Mouse (Mus musculus) small intestine, adult 2 months (tissue): ENCODE measurements at regions not wholly inside any gene's neighbourhood (a gene's known extent, or its start where the extent isn't known, plus 50 kb on each side); places are given as distances from the start of the nearest gene placed in this dataset.

Experiments
- CTCF ChIP-seq: fragments of 200-500 bp; IDR thresholded peaks from 2 replicates; pipeline ENCODE4 v1.5.1; 2012; ENCODE audit warnings: low read depth, mild to moderate bottlenecking, control low read depth, inconsistent platforms, low read length, moderate library complexity, mixed read lengths; ENCODE audit not compliant: insufficient replicate concordance, insufficient read length; ENCODE audit errors: extremely low read depth
- POLR2A ChIP-seq: fragments of 200-500 bp; IDR thresholded peaks from 2 replicates; pipeline ENCODE4 v1.6.1; 2012; ENCODE audit warnings: low read depth, mild to moderate bottlenecking, control low read depth, inconsistent platforms, low read length, moderate library complexity

DNA sequence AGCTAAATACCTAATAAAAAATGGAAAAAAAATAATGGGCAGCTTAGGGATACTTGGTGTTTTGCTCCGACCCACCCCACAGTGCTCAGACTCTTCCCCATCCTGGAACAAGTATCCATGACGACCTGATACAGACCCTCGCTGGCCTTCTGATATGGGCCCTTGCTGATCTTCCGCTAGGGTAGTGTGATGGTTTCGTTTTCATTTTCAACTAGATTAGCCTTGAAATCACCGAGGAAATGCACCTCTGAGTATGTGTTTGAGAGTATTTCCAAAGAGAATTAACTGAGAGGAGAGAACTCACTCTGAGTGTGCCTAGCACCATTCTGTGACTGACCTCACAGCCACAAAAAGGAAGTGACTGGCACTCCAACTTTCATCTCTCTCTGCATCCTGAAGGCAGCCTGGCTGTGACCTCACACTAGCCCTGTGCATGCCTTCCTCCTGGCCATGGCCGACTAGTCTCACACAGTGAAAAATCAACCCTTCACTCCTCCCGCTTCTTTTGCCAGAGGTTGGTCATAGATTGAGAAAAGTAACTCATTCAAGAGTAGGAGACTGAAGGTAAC lies 700.5 kb upstream of the Intu start:
- no peak for TF ChIP-seq POLR2A
- TF ChIP-seq CTCF: no peak
